Mouse (Mus musculus): Measurements from ENCODE around the gene Nxph1.

- TF ChIP-seq CTCF (IDR thresholded peaks at IDR 0.05; ENCODE audit: control insufficient read depth, insufficient read depth, low read length) = no peak
- TF ChIP-seq POLR2A (IDR thresholded peaks at IDR 0.05; ENCODE audit: borderline replicate concordance, control insufficient read depth, low read depth, low read length) = no peak
Measured at GRCm38 (mm10) chr6:8970576-8970975, 22.3 kb downstream of the Nxph1 start.
